Mouse (Mus musculus): Measurements from ENCODE around the gene Taf11.

DNA sequence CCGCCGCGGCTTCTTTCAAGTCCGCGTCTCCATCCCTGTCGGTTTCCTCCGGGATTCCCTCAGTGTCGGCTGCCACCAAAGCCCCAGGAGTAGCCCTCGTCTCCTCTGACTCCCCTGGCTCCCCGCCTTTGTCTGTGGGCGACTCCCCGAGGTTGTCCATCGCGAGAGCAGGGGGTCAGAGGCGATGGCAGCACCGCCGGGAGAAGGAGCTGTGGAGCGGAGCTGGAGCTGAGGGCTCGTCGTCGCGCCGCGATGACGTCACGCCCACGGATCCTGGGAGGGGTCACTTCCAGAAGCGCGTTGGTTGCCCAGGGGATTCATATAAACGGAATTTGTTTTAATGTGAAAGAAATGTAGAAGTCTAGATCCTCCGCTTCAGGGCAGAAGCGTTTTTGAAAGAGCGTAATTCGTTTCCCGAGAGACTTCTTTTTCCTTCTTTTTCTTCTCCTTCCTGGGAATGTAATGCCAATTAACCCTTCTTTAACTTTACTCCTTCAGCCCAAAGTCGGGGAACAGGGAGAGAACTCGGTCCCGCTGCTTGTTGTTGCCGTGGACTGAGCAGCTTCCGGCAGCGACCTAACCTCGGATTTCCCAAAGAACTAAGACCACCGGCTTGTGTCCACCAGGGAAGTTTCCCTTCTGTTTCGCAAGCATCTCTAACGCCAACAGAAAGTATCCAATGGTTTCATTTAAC lies 2.0 kb downstream of the Taf11 start:
- TF ChIP-seq EP300 (IDR thresholded peaks at IDR 0.05; ENCODE audit: insufficient read depth, low read depth, low read length) (no peak; the same call in 1 of the 2 replicates), CTCF (IDR thresholded peaks at IDR 0.05; ENCODE audit: low read depth, low read length) (peak; percentile 0), POLR2A (IDR thresholded peaks at IDR 0.05; ENCODE audit: insufficient read depth, low read length) (no peak)

Measured in ES-Bruce4 (cell line).